Mouse (Mus musculus): Measurements from ENCODE around the gene Il12b. TPM values are rescaled to one million over a fixed set of nuclear protein-coding genes. Genes with fewer than 3 reads are reported as not detected.
A peak's percentile ranks its signal among the peaks of the same experiment; 100 is the strongest.
"Not testable (repeated sequence)": the region's sequence is repeated elsewhere in the genome, so short reads cannot be mapped to it uniquely, and the experiment has no call there.

Il12b gene
- total RNA-seq, 4 experiments from 2014 or later, result not detected

GRCm38 (mm10) chr11:44412276-44412675, 12.4 kb downstream of the Il12b start:
- DNase-seq, result no peak

DNA sequence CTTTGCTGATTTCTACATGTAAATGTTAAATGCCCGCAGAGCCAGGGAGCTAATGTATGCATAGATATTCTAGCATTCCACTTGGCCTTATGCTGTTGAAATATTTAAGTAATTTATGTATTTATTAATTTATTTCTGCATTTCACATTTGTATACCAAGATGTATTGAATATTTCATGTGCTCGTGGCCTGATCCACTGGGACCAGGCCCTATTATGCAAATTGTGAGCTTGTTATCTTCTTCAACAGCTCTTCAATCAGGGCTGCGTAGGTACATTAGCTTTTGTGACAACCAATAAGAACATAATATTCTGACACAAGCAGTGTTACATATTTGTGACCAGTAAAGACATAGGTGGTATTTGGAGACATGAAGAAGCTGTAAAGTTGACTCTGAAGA, 13.5 kb downstream of the Il12b start:
- no peak for DNase-seq

DNA sequence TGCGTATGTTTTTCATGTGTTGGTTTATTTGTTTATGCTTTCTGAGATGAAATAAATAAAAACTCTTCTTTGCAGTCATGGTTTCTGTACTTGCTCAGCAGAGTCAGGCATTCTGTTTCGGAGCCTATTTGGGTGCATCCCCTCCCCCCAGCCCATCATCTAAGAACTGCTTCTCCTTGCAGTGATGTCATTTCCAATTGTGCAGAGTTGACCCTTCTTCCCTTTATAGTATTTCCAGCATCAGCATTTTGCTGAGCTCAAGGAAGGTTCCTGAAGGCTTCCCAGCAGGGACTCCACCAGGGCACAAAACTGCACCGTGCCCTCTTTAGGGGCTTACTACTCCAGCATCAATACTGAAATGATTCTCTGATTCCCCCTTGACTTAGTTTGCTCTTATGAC, 14.7 kb downstream of the Il12b start:
- DNase-seq, result no peak

GRCm38 (mm10) chr11:44417403-44417802, 17.5 kb downstream of the Il12b start:
- DNase-seq, result no peak

DNA sequence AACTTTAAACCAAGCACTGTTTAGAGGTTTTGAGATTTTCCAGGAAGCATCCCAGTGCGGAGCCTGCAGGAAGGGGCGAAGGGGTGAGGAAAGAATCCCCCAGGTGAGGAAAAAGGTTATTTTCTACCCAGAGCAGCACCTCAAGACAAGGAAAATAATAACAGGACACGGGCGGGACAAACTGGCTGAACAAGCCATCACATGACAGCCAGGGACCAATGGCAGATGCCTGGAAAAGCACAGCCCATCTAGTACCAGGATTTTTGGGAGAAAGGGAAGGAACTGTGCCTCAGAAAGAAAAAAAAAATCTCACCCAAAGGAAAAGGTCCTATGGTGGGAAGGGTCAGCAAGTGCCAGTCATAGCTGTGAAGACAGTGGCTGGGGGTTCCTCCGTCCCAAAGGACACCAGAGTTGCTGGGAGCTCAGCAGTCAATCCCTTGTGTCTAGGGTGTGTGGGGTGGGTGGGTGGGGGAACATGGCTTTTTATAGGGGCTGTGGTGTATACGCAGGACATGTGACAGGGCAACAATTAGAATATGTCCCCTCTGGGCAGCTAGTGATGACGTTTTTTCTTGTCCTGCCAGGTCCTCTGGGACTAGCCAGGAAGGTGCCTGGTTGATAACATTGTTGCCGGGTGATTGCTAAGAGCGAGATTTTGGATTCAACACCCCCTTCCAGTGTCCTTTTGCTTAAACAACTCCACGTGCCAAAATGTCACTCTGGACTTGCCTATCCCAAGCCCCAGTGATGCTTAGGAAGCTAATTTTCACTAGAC, 22.7 kb downstream of the Il12b start:
- no peak for DNase-seq

- DNase-seq, result no peak
Observed at GRCm38 (mm10) chr11:44423261-44423660, 23.4 kb downstream of the Il12b start.

DNA sequence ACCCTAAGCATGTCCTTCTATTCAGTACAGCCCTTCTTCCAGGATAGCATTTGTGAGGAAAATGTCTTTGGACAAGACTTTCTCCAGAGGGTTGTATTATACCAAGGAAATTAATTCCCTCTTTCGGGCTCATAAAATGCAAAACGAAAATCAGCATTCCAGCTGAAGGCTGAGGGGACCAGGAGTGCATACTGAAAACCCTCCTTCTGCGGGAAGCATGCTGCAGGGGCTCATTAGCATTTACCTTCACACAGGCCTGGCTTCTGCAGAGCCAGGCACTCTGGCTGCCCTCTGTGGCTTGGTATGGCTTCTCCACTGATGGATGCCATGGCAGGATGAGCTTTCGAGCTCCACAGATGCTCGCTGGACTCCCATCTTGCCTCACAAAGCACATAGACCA, 24.1 kb downstream of the Il12b start:
- no peak for DNase-seq

DNA sequence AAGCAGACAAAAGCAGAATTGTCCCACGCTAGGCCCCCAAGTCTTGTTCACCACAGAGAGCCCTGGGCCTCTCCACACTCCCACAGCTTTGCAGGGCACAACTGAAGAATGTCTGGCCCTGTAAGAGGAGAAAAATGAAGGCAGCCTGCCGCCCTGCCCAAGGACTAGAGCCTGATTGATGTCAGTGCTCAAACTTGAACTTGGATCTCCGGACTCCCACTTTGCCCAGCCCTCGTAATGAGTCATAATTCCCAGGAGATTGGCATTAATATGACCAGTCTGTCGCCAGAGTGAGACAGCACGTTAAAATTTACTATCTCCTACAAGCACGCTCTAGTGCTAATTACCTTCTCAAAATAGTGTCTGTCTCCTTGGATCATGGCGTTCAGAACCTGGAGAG, 25.1 kb downstream of the Il12b start:
- peak; percentile 36 for DNase-seq

- DNase-seq, result peak; percentile 38
Observed at GRCm38 (mm10) chr11:44425626-44426025, 25.8 kb downstream of the Il12b start.

GRCm38 (mm10) chr11:44427951-44428350, 28.1 kb downstream of the Il12b start:
- DNase-seq, result no peak

DNA sequence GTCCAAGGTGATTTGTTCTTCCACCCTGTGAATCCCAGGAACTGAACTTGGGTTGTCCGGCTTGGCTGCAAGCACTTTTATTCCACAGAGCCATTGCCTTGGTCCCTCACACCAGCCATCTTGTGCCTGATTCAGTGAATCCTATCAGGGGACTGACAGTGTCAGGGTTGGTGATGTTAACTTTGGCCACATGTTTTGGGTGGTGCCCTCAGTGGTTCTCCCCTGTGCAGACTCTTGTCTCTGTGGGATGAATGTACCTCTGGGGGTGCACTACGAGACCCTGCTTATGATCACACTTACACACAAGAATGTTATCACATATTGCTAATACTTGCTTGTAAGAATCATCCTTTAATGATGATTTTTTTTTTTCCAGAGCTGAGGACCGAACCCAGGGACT, 30.2 kb downstream of the Il12b start:
- no peak for DNase-seq

DNA sequence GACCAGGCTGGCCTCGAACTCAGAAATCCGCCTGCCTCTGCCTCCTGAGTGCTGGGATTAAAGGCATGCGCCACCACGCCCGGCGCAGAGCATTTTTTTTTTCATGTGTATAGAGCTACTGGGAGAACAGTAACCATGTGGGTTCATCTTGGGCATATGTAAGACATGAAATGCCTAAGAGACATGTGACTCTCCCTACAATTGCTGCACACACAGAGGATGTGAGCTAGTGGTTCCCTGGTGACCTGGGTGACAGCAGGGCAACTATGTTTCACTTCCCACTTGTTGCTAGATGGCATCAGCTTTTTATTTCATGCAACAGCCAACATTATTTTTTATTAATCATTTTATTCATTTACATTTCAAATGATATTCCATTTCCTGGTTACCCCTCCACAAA, 37.9 kb downstream of the Il12b start:
- DNase-seq, result no peak

- DNase-seq, result no peak
Observed at GRCm38 (mm10) chr11:44451046-44451445, 51.2 kb downstream of the Il12b start.

DNA sequence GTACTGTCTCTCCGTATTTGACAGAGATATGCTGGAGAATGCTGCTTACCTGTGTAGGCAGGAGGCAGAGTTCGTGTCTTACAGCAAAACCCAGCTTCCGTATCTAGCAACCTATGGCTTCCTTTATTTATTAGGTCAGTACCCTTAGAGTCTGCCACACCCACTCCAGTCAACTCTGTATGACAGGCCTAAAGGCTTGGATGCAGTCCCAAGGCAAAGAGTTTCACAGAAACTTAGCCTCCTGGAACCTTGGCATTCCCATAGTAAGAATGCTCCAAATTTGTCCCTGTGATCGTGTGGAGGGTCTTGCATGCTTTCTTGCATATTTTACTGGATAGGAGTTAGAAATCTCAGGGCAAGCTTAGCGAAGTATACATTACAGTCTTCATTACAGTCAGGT, 52.2 kb downstream of the Il12b start:
- DNase-seq, result not testable (repeated sequence)

GRCm38 (mm10) chr11:44453423-44453822, 53.6 kb downstream of the Il12b start:
- no peak for DNase-seq

DNA sequence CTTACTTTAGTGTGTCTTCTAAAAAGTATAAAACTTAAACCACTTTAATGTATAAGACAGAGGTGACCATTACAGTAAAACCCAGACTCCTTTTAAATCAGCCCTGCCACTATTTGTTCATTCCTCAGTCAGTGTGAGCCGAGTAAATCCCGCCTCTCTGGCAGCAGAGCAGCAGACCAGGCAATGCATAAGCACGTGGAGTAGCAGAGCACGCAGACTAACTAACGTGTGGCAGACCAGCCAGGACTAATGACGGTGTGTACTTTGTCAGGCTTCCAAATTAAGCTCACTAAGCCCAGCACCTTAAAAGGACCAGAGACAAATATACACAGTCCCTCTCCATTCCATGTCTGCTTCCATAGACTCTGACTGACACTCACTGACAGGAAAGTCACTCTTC, 61.6 kb downstream of the Il12b start:
- no peak for DNase-seq

Other genes with a start within 250 kb of the Il12b start
- gene Ublcp1, start 70.4 kb downstream of the Il12b start, total RNA-seq (2022), result 10 to 100 TPM; 35.1 to 58.6 (median 50.5) TPM
- gene Rnf145, start 118.9 kb downstream of the Il12b start, total RNA-seq (2022), result 10 to 100 TPM; 81.6 to 96.2 (median 89.6) TPM
- 10 to 100 TPM; 14.1 to 32.8 (median 23.1) TPM for gene Ebf1, start 217.3 kb downstream of the Il12b start, total RNA-seq (2022)